ENCODE assay signal across 28 mouse cellular contexts in genomic region chr7:43656232-43656631, GRCm38 (mm10). TPM values are rescaled to one million over a fixed set of nuclear protein-coding genes. Genes with fewer than 3 reads are reported as not detected.
"Had no signal": no experiment of that assay in that cellular context is flagged by ENCODE, and none has a peak within 500 bp of the region (broad histone marks: within the 10 kb centered on the region; RNA-seq: fewer than 3 reads in every experiment).

No protein-coding gene starts in this region.

- DNase-seq: kidney, adult 2 months; kidney, postnatal 10 days; kidney, postnatal 4 days; layer of hippocampus, adult 9-11 months; liver, embryonic 13.5 days; lung, adult 2 months; lung, postnatal 14 days; lung, postnatal 4 days; midbrain, embryonic 14.5 days; spleen, adult 18-20 months; thymus, adult 18-20 months; thymus, postnatal 4 days had no signal

- H3K27me3 ChIP-seq: kidney, embryonic 15.5 days; liver, embryonic 13.5 days had no signal

- H3K27ac ChIP-seq: kidney, embryonic 15.5 days; layer of hippocampus, adult 2 months; liver, embryonic 13.5 days had no signal

- H3K9ac ChIP-seq: kidney, embryonic 15.5 days; liver, embryonic 13.5 days had no signal

- ATAC-seq: intestine, postnatal 0 days had no signal

- H3K4me3 ChIP-seq: kidney, embryonic 15.5 days; layer of hippocampus, adult 2 months; liver, embryonic 13.5 days had no signal

- H3K4me1 ChIP-seq: kidney, embryonic 15.5 days; liver, embryonic 13.5 days had no signal

- H3K4me2 ChIP-seq: kidney, embryonic 15.5 days; liver, embryonic 13.5 days; midbrain, embryonic 11.5 days had no signal

- H3K9me3 ChIP-seq: kidney, embryonic 15.5 days; liver, embryonic 13.5 days had no signal

- H3K36me3 ChIP-seq: kidney, embryonic 15.5 days; liver, embryonic 13.5 days had no signal

RNA-seq across cellular contexts. Expression of gene Siglece, which starts 3.7 kb away (rescaled TPM):
- total RNA-seq: midbrain, postnatal 0 days had no signal
- polyA plus RNA-seq: midbrain, postnatal 0 days had no signal

RNA-seq across cellular contexts. Expression of gene Ceacam18, which starts 21.7 kb away (rescaled TPM):
- total RNA-seq: layer of hippocampus, adult 2 months; left cerebral cortex, adult 18-20 months; left cerebral cortex, postnatal 25 days; megakaryocyte-erythroid progenitor cell, adult 5-6 weeks; midbrain, postnatal 0 days had no signal
- polyA plus RNA-seq: kidney, adult 2 months; kidney, embryonic 15.5 days; limb, embryonic 11.5 days; limb, embryonic 14.5 days; liver, embryonic 13.5 days; lung, adult 2 months; lung, embryonic 16.5 days; midbrain, embryonic 11.5 days; midbrain, embryonic 14.5 days; midbrain, postnatal 0 days; neural tube, embryonic 11.5 days had no signal

RNA-seq across cellular contexts. Expression of gene Klk14, which starts 34.0 kb away (rescaled TPM):
- total RNA-seq: layer of hippocampus, adult 2 months; layer of hippocampus, postnatal 25 days; left cerebral cortex, adult 18-20 months; left cerebral cortex, postnatal 25 days; megakaryocyte-erythroid progenitor cell, adult 5-6 weeks; midbrain, postnatal 0 days had no signal
- polyA plus RNA-seq: kidney, embryonic 15.5 days; limb, embryonic 11.5 days; liver, embryonic 13.5 days; lung, embryonic 16.5 days; midbrain, embryonic 11.5 days; midbrain, embryonic 14.5 days; midbrain, postnatal 0 days; neural tube, embryonic 11.5 days; neural tube, embryonic 14.5 days had no signal

RNA-seq across cellular contexts. Expression of gene Zfp819, which starts 49.3 kb away (rescaled TPM):
- total RNA-seq: megakaryocyte-erythroid progenitor cell, adult 5-6 weeks had no signal
- polyA plus RNA-seq: intestine, embryonic 14.5 days; intestine, postnatal 0 days; kidney, adult 2 months; kidney, embryonic 15.5 days; liver, embryonic 13.5 days; lung, adult 2 months; stomach, embryonic 16.5 days had no signal
